Mouse (Mus musculus): Measurements from ENCODE around the gene Mindy4.

Gene Mindy4

GRCm38 (mm10) chr6:55344291-55345016, 141.3 kb downstream of the Mindy4 start:
- no peak for DNase-seq

GRCm38 (mm10) chr6:55345264-55345663, 142.1 kb downstream of the Mindy4 start:
- no peak for DNase-seq

GRCm38 (mm10) chr6:55346491-55346890, 143.3 kb downstream of the Mindy4 start:
- DNase-seq: no peak

GRCm38 (mm10) chr6:55347711-55348571, 144.8 kb downstream of the Mindy4 start:
- DNase-seq: no peak

- DNase-seq: no peak
These were observed 146.0 kb downstream of the Mindy4 start for GRCm38 (mm10) chr6:55349231-55349630.

- no peak for DNase-seq
These were observed 147.3 kb downstream of the Mindy4 start for GRCm38 (mm10) chr6:55350383-55350952.

GRCm38 (mm10) chr6:55351712-55352111, 148.5 kb downstream of the Mindy4 start:
- no peak for DNase-seq

- DNase-seq: no peak
These were observed 150.7 kb downstream of the Mindy4 start for GRCm38 (mm10) chr6:55353711-55354445.

GRCm38 (mm10) chr6:55354456-55355117, 151.4 kb downstream of the Mindy4 start:
- no peak for DNase-seq

- no peak for DNase-seq
These were observed 152.4 kb downstream of the Mindy4 start for GRCm38 (mm10) chr6:55355575-55355974.

- no peak for DNase-seq
These were observed 153.0 kb downstream of the Mindy4 start for GRCm38 (mm10) chr6:55356017-55356703.

GRCm38 (mm10) chr6:55356976-55357635, 153.9 kb downstream of the Mindy4 start:
- no peak for DNase-seq

GRCm38 (mm10) chr6:55357636-55358031, 154.5 kb downstream of the Mindy4 start:
- no peak for DNase-seq

GRCm38 (mm10) chr6:55358731-55359143, 155.6 kb downstream of the Mindy4 start:
- peak in 1 of 2 experiments; percentile 22 for DNase-seq

GRCm38 (mm10) chr6:55362663-55363062, 159.5 kb downstream of the Mindy4 start:
- DNase-seq: no peak

- no peak for DNase-seq
These were observed 163.9 kb downstream of the Mindy4 start for GRCm38 (mm10) chr6:55367126-55367525.
